Mouse (Mus musculus) embryonic facial prominence, embryonic 13.5 days (tissue): ENCODE results near the gene Slc6a4. TPM values are rescaled to one million over a fixed set of nuclear protein-coding genes. Genes with fewer than 3 reads are reported as not detected.

Source experiments
- ATAC-seq: fragments of 200-750 bp; cut with Nextera tagmentation; 2 replicates; pipeline ENCODE4 v1.8.0; 2017; ENCODE audit warnings: low read depth; ENCODE audit not compliant: insufficient number of reproducible peaks, insufficient read depth, low FRiP score, low TSS enrichment
- H3K27ac ChIP-seq: fragments of 300-500 bp; sonication (generic); 2 replicates; pipeline ENCODE4 v1.5.1; 2015; ENCODE audit warnings: moderate library complexity, mild to moderate bottlenecking, inconsistent platforms
- H3K27me3 ChIP-seq: fragments of 300-500 bp; sonication (generic); 2 replicates; pipeline ENCODE4 v1.6.1; 2015; ENCODE audit warnings: mild to moderate bottlenecking, inconsistent platforms
- H3K36me3 ChIP-seq: fragments of 300-500 bp; sonication (generic); 2 replicates; pipeline ENCODE4 v1.6.1; 2015; ENCODE audit warnings: mild to moderate bottlenecking, inconsistent platforms
- H3K4me1 ChIP-seq: fragments of 300-500 bp; sonication (generic); 2 replicates; pipeline ENCODE4 v1.6.1; 2015; ENCODE audit warnings: inconsistent platforms
- H3K4me2 ChIP-seq: fragments of 300-500 bp; sonication (generic); 2 replicates; pipeline ENCODE4 v1.6.1; 2015; ENCODE audit warnings: moderate library complexity, mild to moderate bottlenecking, inconsistent platforms
- H3K4me3 ChIP-seq: fragments of 300-500 bp; sonication (generic); 2 replicates; pipeline ENCODE4 v1.5.1; 2015; ENCODE audit warnings: mild to moderate bottlenecking, inconsistent platforms
- H3K9ac ChIP-seq: fragments of 300-500 bp; sonication (generic); 2 replicates; pipeline ENCODE4 v1.6.1; 2015; ENCODE audit warnings: mild to moderate bottlenecking, inconsistent platforms
- H3K9me3 ChIP-seq: fragments of 300-500 bp; sonication (generic); 2 replicates; pipeline ENCODE4 v1.6.1; 2016; ENCODE audit warnings: inconsistent platforms
- WGBS: fragments of 180-500 bp; shearing (Covaris S2); methylation state at CpG from one replicate; pipeline ENCODE4 v1.1.7; 2015; ENCODE audit warnings: mixed read lengths; 5-methylcytosine and 5-hydroxymethylcytosine counted together
- polyA plus RNA-seq: library from polyadenylated mRNA; unstranded; fragments of >200 nt; fragmentation: Nextera tagmentation; extraction: Ambion mirVana; gene quantifications from 2 replicates; pipeline ENCODE4 v1.2.1, GENCODE M21; 2015

Gene Slc6a4
- polyA plus RNA-seq, 1 experiment from 2014 or later = 0.91 TPM

DNA sequence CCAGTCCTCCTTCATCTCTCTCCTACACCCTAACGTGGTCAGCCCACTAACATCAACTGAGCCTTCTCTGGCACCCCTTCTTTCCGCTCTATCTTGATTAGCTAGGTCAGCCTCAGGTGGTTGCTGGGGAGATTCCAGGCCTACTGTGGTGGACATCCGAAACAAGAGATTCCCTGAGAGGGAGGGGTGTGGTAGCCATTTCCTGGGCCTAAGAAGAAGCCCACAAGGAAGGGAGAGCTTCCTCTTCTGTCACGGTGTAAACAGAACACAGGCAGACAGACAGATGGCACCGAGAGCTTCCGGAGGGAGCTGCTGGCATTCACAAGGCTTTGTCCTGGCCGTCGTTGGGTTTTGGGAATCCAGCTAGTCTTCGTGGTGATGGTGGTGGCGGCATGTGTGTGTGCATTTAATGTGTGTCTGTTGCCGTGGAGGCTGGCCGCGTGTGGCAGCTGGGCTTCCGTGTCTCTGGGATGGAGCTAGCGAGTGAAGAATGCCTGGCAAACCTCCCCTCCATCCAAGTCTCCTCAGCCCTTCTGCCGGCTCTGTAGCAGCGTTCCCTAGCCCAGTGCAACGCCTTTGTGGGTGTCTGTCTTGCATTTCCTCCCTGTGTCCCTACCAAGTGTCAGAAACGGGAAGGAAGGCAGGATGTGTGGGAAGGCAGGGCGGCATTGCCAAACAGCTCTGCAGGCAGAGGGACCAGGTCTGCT, 2.3 kb upstream of the Slc6a4 start:
- Histone ChIP-seq H3K9ac (no peak overlapping the region), H3K4me2 (no peak overlapping the region), H3K4me3 (no peak overlapping the region), H3K36me3 (no peaks in the 10 kb centered on the region), H3K4me1 (peaks cover 23% of the 10 kb centered on the region), H3K27ac (no peak overlapping the region), H3K9me3 (no peaks in the 10 kb centered on the region), H3K27me3 (peaks cover 55% of the 10 kb centered on the region)
- no peak for ATAC-seq
- 49% methylated on average over 20 of the region's 20 CpGs for WGBS

DNA sequence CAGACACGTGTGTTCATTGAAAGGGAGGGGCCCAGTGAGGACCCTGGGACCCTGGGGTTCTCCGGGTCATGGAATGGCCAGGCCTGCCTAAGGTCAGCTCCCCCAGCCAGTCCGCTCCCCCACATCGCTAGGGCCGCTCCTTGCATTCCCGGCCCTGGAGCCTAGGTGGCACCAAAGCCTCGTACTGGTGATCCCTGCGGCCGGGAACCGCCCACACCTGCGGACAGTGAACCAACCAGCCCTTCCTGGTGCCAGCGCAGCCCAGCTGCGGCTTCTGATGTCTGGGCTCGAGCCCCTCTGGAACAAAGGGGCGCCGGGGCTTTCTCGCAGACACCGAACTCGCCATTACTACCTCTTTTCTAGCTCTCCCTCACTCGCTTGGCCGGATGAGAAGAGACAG, 1.1 kb upstream of the Slc6a4 start:
- Histone ChIP-seq H3K4me2 (peak overlapping the region; percentile 91), H3K27me3 (peaks cover 63% of the 10 kb centered on the region), H3K27ac (no peak overlapping the region), H3K9ac (no peak overlapping the region), H3K36me3 (no peaks in the 10 kb centered on the region), H3K4me3 (peak overlapping the region; percentile 49), H3K4me1 (peaks cover 23% of the 10 kb centered on the region), H3K9me3 (no peaks in the 10 kb centered on the region)
- peak; percentile 26; the same call in 1 of the 2 replicates for ATAC-seq
- under 1% methylated on average over 21 of the region's 21 CpGs for WGBS

DNA sequence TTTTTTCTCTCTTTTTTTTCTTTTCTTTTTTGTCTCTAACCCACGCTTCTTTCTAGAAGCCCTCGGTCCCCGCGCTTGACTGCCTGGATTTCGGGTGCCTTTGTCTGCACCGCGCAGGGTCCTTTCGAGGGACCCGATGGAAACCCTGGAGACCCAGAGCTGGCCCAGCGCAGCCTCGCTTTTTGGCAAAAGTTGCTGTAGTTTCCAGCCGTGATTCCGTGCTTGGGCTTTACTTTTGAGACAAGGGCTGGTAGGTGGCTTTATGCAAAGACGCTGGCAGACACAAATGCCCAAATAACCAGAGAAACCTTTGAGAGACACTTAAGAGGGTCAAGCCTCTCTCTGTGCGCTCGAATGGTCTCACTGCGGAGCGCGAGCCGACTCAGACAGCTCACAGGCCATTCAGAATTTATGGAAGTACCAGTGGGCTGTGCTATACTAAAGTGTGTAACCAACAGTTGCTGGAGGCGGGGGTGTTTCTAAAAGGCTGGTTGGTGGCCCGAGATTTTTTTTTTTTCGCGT, 363 bp downstream of the Slc6a4 start:
- no peak for ATAC-seq
- Histone ChIP-seq H3K27me3 (peaks cover 63% of the 10 kb centered on the region), H3K27ac (no peak overlapping the region), H3K4me2 (peak overlapping the region; percentile 91), H3K36me3 (no peaks in the 10 kb centered on the region), H3K9me3 (no peaks in the 10 kb centered on the region), H3K4me1 (peaks cover 21% of the 10 kb centered on the region), H3K4me3 (peak overlapping the region; percentile 49), H3K9ac (peak overlapping the region; percentile 55; the same call in 1 of the 2 replicates)
- 12% methylated on average over 24 of the region's 24 CpGs for WGBS

DNA sequence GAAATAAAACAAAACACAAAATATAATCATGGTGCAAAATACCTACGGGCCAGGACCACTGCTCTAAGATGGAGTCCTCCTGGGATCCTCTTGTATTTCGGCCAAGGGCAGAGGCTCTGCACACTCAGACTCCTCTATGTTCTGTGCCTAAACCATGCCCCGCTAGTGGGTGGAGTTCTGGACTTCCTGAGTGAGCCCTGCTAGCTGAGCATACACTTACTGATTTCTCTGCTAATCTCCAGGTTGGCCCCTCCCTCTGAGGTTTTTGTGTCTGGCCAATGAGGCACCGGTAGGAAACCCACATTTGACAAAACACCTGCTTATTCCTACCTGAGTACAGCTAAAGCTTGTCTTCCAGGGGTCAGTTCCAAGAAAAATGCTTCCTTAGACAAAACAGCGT, 2.3 kb downstream of the Slc6a4 start:
- no peak overlapping the region for H3K9ac ChIP-seq
- H3K27ac ChIP-seq = no peak overlapping the region
- H3K4me2 ChIP-seq = no peak overlapping the region
- no peaks in the 10 kb centered on the region for H3K9me3 ChIP-seq
- no peak overlapping the region for H3K4me3 ChIP-seq
- peaks cover 21% of the 10 kb centered on the region for H3K4me1 ChIP-seq
- 53% methylated on average over 5 of the region's 5 CpGs for WGBS
- H3K27me3 ChIP-seq = peaks cover 59% of the 10 kb centered on the region
- H3K36me3 ChIP-seq = no peaks in the 10 kb centered on the region
- ATAC-seq = no peak

DNA sequence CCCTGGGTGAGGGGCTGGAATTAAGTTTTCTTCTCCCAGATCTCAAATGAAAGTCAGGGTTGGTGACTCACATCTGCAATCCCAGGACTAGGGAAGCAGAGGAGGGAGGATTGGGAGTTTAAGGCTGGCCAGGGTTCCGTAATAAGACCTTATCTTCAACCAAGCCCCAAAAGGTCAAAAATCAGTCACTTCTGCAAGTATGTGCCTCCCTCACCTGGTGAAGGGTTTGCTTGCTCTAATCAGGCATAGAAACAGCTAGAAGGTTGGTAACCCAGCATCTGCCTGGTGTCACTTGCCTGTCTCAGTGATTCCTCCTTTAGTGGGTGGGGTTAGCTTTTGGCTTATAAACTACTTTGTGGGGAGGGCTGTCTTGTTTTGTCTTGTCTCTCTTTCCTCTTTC, 4.0 kb downstream of the Slc6a4 start:
- ATAC-seq = no peak
- no peaks in the 10 kb centered on the region for H3K36me3 ChIP-seq
- H3K27ac ChIP-seq = no peak overlapping the region
- H3K9ac ChIP-seq = no peak overlapping the region
- peaks cover 42% of the 10 kb centered on the region for H3K27me3 ChIP-seq
- no peak overlapping the region for H3K4me3 ChIP-seq
- WGBS = 75% methylated on average over 1 of the region's 1 CpGs
- H3K9me3 ChIP-seq = no peaks in the 10 kb centered on the region
- no peak overlapping the region for H3K4me2 ChIP-seq
- H3K4me1 ChIP-seq = peaks cover 26% of the 10 kb centered on the region

DNA sequence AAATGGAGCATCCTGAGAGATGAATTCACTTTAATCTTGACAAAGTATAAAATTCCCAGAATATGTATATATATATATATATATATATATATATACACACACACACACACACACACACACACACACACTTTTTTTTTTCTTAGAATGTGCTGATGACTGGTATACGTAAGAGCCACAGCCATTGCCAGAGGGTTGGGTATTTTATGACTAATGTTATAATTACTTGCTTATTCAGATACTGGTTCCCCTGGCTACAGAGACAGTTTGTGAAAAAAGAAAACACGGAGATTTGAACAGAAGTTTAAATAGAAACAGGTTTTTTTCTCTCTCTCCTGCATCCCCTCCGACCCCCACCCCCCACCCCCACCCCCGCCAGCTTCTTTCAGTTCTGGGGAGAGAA, 7.5 kb downstream of the Slc6a4 start:
- 16% methylated on average over 4 of the region's 4 CpGs for WGBS
- no peak overlapping the region for H3K4me2 ChIP-seq
- peaks cover 11% of the 10 kb centered on the region for H3K4me1 ChIP-seq
- H3K27ac ChIP-seq = no peak overlapping the region
- no peak overlapping the region for H3K4me3 ChIP-seq
- peaks cover 14% of the 10 kb centered on the region for H3K27me3 ChIP-seq
- H3K9ac ChIP-seq = no peak overlapping the region
- no peaks in the 10 kb centered on the region for H3K9me3 ChIP-seq
- no peaks in the 10 kb centered on the region for H3K36me3 ChIP-seq
- ATAC-seq = no peak

DNA sequence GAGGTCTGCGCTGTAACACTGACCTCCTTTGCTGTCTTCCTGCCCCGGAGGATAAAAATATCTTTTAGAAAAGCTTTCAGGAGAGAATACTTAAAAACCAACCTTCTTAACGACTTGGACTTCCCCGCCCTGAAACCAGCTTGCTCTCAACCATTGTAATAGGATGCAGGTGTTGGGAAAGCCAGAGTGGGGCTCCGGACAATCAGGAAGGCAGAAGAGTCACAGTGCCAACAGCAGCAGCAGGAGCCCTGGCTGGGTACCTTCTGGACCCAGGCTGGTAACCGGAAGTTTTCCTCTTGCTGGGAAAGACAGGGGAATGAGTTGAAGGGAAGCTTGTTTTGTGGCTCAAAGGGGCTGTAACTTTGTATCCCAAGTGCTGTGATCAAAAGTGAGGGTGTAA, 8.2 kb downstream of the Slc6a4 start:
- ATAC-seq = no peak
- Histone ChIP-seq H3K36me3 (no peaks in the 10 kb centered on the region), H3K9ac (no peak overlapping the region), H3K4me3 (no peak overlapping the region), H3K9me3 (no peaks in the 10 kb centered on the region), H3K4me2 (peak overlapping the region; percentile 9; the same call in 1 of the 2 replicates), H3K4me1 (peaks cover 11% of the 10 kb centered on the region), H3K27ac (no peak overlapping the region), H3K27me3 (peaks cover 9% of the 10 kb centered on the region)
- WGBS = 24% methylated on average over 6 of the region's 6 CpGs

DNA sequence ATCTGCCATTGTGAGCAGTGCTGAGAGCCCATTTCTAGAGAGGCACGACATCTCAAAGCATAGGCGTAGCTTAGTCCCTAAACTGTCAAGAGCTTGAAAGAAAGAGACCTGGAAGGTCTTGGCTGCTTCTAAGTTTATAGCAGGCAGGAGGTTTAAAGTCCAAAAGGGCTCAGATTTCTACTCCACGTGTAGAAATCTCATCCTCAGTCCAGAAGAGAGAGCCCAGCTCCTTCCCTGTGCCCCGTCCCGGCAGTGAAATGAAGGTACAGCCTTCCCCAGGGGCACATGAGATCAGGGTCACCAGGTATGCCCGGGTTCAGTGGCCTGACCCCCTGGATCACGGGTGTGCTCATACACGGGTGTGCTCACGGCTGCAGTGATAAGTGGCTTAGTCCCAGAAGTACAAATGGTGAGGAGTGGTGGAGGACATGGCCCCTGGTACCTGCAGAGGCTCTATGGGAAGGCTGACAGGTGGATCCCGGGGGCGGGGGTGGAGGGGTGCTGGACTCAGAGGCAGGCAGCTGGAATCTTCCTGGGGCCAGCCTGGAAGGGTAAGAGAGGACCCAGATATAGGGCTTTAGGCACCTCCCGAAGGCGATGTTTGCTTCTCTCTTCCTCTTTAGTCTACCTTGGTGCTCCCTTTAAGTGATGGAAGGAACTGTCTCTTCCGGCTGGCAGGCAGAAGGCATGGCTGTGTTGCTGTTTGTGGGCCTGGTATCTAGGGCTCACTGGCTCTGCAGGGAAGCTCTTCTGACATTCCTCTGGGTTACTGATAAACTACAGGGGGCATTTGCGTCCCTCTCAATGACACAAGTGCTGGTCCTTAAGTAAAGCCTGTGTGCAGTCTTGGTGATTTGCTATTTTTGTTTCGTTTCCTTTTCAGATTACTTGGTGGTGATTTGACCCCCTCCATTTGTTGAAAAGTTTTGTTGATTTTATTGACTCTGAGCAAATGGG, 10.9 kb downstream of the Slc6a4 start:
- Histone ChIP-seq H3K9me3 (no peaks in the 10 kb centered on the region), H3K9ac (no peak overlapping the region), H3K4me2 (no peak overlapping the region), H3K27me3 (peaks cover 5% of the 10 kb centered on the region), H3K36me3 (no peaks in the 10 kb centered on the region), H3K27ac (no peak overlapping the region), H3K4me1 (peaks cover 8% of the 10 kb centered on the region), H3K4me3 (no peak overlapping the region)
- ATAC-seq = no peak
- WGBS = 79% methylated on average over 16 of the region's 16 CpGs

DNA sequence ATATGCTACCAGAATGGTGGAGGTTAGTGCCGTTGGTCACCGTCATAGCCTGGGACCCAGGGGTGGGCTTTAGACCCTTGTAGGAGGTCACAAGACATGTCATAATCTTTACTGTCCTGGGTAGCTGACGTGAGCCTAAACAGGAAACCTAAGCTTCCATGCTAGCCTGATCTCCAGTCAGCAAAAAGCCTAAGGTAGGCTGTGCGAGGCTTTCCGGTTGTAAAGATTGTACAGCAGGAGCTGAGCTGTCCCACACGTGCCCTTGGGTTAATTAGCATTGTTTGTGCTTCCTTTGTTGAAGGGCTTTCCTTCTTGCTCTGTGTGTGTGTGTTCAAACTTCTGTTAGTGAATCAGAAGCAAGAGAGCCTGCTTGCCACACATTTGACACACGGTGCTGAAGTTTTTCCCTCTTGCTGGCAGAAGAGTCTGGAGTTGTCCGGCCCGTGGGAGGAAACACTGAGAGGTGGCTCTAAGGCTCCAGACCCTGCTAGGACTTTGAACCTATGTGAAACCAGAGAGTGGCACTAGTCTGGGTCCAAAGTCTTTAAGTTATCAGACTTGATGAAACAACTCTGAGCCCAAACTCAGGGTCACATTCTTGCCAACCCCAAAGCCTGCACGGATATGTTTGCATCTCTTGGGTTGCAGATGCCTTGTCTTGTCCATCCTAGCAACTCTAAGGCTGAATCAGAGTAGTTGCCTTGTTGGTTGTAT, 12.5 kb downstream of the Slc6a4 start:
- Histone ChIP-seq H3K9ac (no peak overlapping the region), H3K27me3 (peaks cover 5% of the 10 kb centered on the region), H3K27ac (no peak overlapping the region), H3K4me1 (peaks cover 8% of the 10 kb centered on the region), H3K36me3 (no peaks in the 10 kb centered on the region), H3K4me2 (no peak overlapping the region), H3K4me3 (no peak overlapping the region), H3K9me3 (no peaks in the 10 kb centered on the region)
- no peak for ATAC-seq
- 80% methylated on average over 10 of the region's 10 CpGs for WGBS

DNA sequence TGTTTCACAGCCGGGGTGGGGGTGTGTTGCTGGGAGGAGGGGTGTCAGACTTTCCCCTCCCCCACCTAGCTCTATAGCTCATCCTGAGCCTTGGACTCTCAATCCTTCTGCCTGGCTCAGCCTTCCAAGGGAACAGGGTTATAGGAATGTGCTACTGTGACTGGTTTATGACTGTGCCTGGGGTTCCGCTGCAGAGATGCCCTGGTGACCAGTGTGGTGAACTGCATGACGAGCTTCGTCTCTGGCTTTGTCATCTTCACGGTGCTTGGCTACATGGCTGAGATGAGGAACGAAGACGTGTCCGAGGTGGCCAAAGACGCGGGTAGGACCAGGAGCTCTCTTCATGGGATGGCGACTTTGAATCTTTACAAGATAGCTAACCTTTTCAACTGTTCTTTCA, 19.6 kb downstream of the Slc6a4 start:
- no peak overlapping the region for H3K27ac ChIP-seq
- no peaks in the 10 kb centered on the region for H3K27me3 ChIP-seq
- no peaks in the 10 kb centered on the region for H3K9me3 ChIP-seq
- no peaks in the 10 kb centered on the region for H3K36me3 ChIP-seq
- no peak overlapping the region for H3K4me3 ChIP-seq
- no peaks in the 10 kb centered on the region for H3K4me1 ChIP-seq
- no peak for ATAC-seq
- 84% methylated on average over 11 of the region's 11 CpGs for WGBS
- H3K4me2 ChIP-seq = no peak overlapping the region
- no peak overlapping the region for H3K9ac ChIP-seq

DNA sequence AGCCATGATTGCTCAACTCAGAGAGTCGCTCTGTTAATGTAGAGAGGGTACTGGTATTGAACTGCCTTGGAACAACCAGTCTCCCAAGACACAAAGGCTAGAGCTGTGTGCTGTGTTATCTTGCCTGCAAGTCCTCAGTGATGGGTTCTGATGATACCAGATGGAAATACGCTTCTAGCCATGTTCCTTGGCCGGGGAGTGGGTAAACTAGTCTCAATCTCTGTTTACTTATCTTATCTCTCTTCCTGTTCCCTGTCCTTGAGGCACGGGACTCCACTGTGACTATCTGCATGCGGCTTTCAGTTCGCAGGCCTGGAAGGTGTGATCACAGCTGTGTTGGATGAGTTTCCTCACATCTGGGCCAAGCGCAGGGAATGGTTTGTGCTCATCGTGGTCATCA, 21.1 kb downstream of the Slc6a4 start:
- Histone ChIP-seq H3K9me3 (no peaks in the 10 kb centered on the region), H3K4me1 (no peaks in the 10 kb centered on the region), H3K4me3 (no peak overlapping the region), H3K27ac (no peak overlapping the region), H3K27me3 (no peaks in the 10 kb centered on the region), H3K4me2 (no peak overlapping the region), H3K9ac (no peak overlapping the region), H3K36me3 (no peaks in the 10 kb centered on the region)
- WGBS = 71% methylated on average over 8 of the region's 8 CpGs
- ATAC-seq = no peak
